Mouse (Mus musculus): Measurements from ENCODE around the gene Cyfip2.
A peak's percentile ranks its signal among the peaks of the same experiment; 100 is the strongest.

Gene Cyfip2

GRCm38 (mm10) chr11:46236976-46237375, 75.7 kb downstream of the Cyfip2 start:
- peak; percentile 83 for DNase-seq (ENCODE audit: low read depth, low spot score)

- DNase-seq (ENCODE audit: low read depth, low spot score): no peak
Measured at GRCm38 (mm10) chr11:46235334-46235733, 77.3 kb downstream of the Cyfip2 start, which contains the start of gene Fndc9. Gene Fndc9 (plus strand): TSS chr11:46235531.

DNA sequence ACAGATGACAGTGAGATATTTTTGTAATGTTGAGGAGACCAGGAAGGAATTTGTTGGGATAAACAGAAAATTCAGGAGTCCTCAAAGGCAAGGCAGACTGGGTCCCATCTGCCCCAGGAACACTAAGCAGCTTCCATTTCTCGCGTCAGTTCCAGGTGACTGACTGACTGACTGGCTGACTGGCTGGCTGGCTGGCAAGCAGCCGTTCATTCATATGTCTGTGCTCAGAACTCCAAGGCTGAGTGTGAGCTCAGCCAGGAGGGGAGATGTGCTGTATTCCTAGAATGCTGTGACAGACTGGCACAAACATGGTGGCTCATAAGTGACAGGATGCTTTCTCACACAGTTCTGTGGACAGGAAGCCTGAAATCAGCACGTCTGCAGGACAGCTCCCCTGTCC, 78.7 kb downstream of the Cyfip2 start:
- no peak for DNase-seq (ENCODE audit: low read depth, low spot score)

GRCm38 (mm10) chr11:46232803-46233202, 79.9 kb downstream of the Cyfip2 start:
- no peak for DNase-seq (ENCODE audit: low read depth, low spot score)

GRCm38 (mm10) chr11:46230184-46230583, 82.5 kb downstream of the Cyfip2 start:
- no peak for DNase-seq (ENCODE audit: low read depth, low spot score)

DNA sequence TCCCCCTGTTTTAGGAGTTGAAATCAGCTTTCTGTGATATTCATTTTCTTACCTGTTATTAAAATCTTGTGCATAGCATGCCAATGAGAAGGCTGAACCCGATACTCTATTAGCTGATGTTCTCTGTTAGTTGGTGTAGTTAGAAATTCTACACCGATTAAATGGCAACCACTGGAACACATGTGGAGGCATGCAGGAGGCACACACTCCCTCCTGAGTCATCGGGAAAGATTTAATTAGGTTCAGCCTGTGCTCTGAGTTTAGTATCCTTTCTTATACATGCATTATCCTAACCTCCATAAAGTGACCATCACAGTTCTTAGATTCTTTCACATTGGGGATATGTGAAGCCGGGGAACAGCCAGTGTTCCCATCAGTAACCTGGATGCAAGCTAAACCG, 87.3 kb downstream of the Cyfip2 start:
- DNase-seq (ENCODE audit: low read depth, low spot score): no peak

DNA sequence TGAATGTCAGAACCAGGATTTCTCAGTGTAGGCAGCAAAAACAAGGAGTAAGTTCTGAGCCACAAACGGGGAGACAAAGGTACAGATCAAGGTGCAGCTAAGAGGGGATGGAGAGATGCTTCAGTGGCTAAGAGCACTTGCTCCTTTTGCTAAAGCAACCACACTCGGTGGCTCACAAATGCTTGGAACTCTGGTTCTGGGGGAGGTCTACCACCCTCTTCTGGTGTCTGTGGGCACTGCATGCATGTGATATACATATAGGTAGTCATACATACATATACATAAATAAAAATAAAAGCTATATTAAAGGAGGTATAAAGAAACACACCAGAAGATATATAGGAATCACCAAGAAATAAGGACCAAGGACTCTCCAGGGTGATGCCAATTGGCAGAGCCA, 89.1 kb downstream of the Cyfip2 start:
- DNase-seq (ENCODE audit: low read depth, low spot score): peak; percentile 28

DNA sequence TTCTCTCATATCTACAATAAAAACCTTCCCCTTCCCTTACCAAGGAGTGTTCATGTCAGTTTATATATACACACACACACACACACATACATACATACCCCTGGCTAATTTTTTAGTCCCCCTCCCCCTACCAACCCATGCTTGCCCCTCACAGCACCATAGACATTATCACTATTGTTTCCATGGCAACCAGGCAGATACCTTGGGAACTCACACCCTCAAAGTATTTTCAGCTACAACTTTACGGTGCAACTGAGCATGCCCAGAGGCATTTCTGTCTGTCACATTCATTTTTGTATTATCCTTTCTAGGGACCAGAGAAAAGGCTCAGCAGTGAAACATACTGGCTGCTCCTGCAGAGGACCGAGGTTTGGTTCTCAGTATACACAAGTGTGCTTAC, 92.4 kb downstream of the Cyfip2 start:
- DNase-seq (ENCODE audit: low read depth, low spot score): no peak

- no peak for DNase-seq (ENCODE audit: low read depth, low spot score)
Measured at GRCm38 (mm10) chr11:46219380-46219779, 93.3 kb downstream of the Cyfip2 start.

DNA sequence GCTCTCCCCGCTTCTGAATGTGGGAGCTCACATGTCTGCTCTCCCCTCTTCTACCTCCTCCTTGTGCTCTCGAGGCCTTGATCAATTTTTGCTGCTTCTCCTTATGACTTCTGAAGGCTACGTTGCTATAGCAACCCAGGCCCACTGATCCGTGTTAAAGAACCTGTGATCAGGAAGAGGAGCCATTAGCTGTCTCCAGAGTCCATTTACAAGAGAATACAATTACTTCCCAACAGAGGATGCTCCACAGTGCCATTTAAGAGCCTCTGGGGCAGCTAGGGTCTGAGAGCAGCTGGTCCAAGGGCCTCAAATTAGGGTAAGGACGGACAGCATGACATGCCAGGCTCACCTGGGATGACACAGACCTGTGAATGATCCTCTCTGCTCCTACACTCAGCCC, 94.1 kb downstream of the Cyfip2 start:
- DNase-seq (ENCODE audit: low read depth, low spot score): no peak

- DNase-seq (ENCODE audit: low read depth, low spot score): no peak
Measured at GRCm38 (mm10) chr11:46217686-46218085, 95.0 kb downstream of the Cyfip2 start.

GRCm38 (mm10) chr11:46216669-46217068, 96.0 kb downstream of the Cyfip2 start:
- DNase-seq (ENCODE audit: low read depth, low spot score): peak; percentile 71

DNA sequence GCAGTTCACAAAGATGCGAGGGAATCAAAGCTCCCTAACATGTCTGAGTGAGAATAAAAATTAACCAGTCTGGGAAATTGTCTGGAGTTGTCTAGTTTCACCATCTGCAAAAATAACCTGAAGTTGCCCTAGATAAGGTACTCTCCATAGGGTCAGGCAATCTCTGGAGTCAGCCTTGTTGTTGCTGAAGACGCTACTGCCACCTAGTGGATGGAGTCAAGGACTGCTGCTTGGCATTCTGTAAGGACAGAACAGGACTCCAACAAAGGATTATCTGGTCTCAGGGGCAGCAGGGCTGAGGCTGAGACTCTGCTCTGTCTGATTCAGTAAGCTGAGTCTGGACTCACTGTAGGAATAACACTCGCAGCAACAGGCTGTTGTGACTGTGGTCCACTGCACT, 97.3 kb downstream of the Cyfip2 start:
- DNase-seq (ENCODE audit: low read depth, low spot score): peak; percentile 89

GRCm38 (mm10) chr11:46214368-46215230, 98.1 kb downstream of the Cyfip2 start:
- DNase-seq (ENCODE audit: low read depth, low spot score): no peak

GRCm38 (mm10) chr11:46213844-46214243, 98.8 kb downstream of the Cyfip2 start:
- DNase-seq (ENCODE audit: low read depth, low spot score): no peak

GRCm38 (mm10) chr11:46211858-46212257, 100.8 kb downstream of the Cyfip2 start:
- no peak for DNase-seq (ENCODE audit: low read depth, low spot score)

GRCm38 (mm10) chr11:46209884-46210283, 102.8 kb downstream of the Cyfip2 start:
- no peak for DNase-seq (ENCODE audit: low read depth, low spot score)

DNA sequence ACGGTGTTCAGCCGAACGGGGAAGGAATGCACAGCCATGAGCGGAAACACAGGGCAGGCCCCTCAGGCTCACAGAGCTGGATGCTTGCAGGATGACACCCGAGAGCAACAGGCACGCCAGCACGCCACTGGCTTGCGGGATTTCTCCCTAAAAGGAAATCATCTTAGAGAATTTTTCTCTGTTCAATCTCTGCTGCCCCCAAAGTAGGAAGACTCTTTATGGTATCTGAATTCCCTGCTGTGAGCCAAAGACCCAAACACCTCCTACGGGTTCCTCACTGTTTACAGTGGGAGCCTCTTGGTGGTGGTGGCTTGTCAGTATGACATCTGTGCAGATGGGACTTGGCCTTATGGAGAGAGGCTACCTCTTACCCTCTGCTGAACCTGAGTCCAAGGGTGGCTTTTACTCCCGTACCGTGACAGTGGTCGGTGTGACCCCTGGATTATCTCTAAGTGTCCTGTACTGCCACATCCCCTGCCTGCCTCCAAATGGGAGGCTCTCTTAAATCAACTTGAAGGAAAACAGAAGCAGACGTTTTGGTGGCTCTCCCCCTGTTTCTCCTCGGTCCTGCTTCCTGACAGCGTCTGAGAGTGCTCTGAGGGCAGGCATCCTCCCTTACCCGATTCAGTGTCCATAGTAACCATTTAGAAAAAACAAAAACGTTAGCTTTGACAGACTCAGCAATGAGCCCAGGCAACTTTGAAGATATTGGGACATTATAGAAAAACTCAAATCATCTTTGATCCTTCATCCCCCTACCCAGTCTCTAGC, 106.8 kb downstream of the Cyfip2 start:
- no peak for DNase-seq (ENCODE audit: low read depth, low spot score)

- no peak for DNase-seq (ENCODE audit: low read depth, low spot score)
Measured at GRCm38 (mm10) chr11:46204841-46205240, 107.8 kb downstream of the Cyfip2 start.

DNA sequence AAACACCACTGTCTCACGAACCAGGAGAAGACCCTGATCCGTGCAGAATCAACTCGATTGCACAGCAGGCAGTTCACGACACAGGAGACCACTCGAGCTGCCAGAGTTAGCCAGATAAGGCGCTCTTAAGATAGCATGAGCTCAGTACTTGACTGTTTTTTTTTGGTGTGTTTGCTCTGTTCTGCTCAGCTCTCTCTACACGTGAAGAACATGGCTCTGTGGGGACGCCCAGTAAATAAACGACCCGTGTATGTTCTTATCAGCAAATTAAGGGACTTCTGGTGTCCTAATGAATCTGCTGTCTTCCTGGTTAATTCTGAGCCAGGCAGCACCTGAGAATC, 110.1 kb downstream of the Cyfip2 start:
- no peak for DNase-seq (ENCODE audit: low read depth, low spot score)

DNA sequence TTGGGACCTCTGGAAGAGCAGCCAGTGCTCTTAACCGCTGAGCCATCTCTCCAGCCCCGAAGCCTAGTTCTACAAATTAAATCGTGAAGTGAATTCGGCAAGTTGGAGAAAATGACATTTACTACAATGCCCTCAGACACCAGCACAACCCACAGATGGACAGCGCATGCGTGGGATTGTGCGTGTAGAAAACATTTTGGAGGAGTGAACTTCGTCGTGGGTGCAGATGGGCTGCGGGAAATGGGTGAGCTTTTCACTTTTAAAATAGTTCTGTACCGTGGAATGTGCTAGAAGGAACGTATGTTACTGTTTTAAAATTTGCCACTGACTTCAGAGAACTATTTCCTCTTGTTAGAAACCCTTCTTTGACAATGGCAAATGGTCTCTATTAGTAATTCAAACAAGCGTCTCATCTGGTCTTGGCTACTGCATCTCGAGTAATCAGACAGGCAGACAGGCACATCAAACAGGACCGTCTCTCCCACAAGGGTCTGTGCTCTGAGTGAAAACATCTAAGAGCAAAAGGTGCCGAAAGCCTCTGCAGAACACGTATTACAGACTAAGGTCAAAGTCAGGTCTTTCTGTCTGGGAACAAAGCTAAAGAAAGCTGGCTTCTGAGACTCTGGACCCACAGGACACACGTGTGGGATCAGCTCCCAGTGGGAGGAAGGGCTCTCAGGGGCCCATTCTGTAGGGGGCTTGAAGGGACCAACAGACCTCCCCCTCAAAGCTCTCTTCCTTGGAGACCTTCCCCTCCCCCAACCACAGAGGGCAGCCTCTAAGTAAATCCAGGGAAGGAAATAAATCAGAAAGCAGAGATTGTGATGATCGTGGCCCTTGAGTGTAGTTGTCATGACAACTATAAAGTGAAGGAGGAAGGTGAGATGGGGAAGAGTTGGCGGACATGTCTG, 110.8 kb downstream of the Cyfip2 start:
- no peak for DNase-seq (ENCODE audit: low read depth, low spot score)

- DNase-seq (ENCODE audit: low read depth, low spot score): no peak
Measured at GRCm38 (mm10) chr11:46200664-46201063, 112.0 kb downstream of the Cyfip2 start.
